Comparison of ENCODE assay signal across 9 mouse cellular contexts in genomic region chr19:57098241-57099093, GRCm38 (mm10).
DNase-seq lines count a peak whose midpoint lies in the region; ATAC-seq and TF ChIP-seq lines count a peak whose summit lies in the region.
"Had no signal": no experiment of that assay in that cellular context is flagged by ENCODE, and none has a peak within 500 bp of the region (broad histone marks: within the 10 kb centered on the region; RNA-seq: fewer than 3 reads in every experiment).

No protein-coding gene starts in this region.

- peak overlapping the region; percentile 100 for H3K27ac ChIP-seq in brown adipose tissue, adult 24 weeks (replicated peaks; ENCODE audit: low read depth, low read length)
- peak overlapping the region; percentile 51; the same call in 1 of the 2 replicates for H3K27ac ChIP-seq in hindbrain, postnatal 0 days
- H3K27ac ChIP-seq in liver, embryonic 13.5 days = peak overlapping the region; percentile 13; the same call in 1 of the 2 replicates

- H3K27me3 ChIP-seq in hindbrain, postnatal 0 days (ENCODE audit: insufficient read depth, low read length) = no peaks in the 10 kb centered on the region
- H3K27me3 ChIP-seq in liver, embryonic 13.5 days = no peaks in the 10 kb centered on the region
- H3K27me3 ChIP-seq: Patski had no signal

- H3K4me3 ChIP-seq in brown adipose tissue, adult 24 weeks (ENCODE audit: insufficient read depth, low read depth, low read length) = 0 out of 2 replicates have a peak overlapping the region, but pooled peaks have one; percentile 2
- no peak overlapping the region for H3K4me3 ChIP-seq in hindbrain, postnatal 0 days (ENCODE audit: low read length)
- H3K4me3 ChIP-seq in liver, embryonic 13.5 days (replicated peaks) = no peak overlapping the region

- WGBS in hindbrain, postnatal 0 days = 60% methylated on average over 14 of the region's 14 CpGs
- 60% methylated on average over 14 of the region's 14 CpGs for WGBS in liver, embryonic 13.5 days (ENCODE audit: insufficient replicate concordance)

- no peaks in the 10 kb centered on the region for H3K9me3 ChIP-seq in hindbrain, postnatal 0 days (ENCODE audit: low read length)
- H3K9me3 ChIP-seq in liver, embryonic 13.5 days (replicated peaks) = no peaks in the 10 kb centered on the region

- peak; percentile 63 for DNase-seq in layer of hippocampus, adult 11-12 months (ENCODE audit: low spot score)
- DNase-seq in layer of hippocampus, postnatal 10 days (ENCODE audit: low spot score in 2 of 2) = no peak
- peak; percentile 39 to 44 for DNase-seq in frontal cortex, postnatal 10 days (ENCODE audit: low spot score in 2 of 2)
- DNase-seq in hindbrain, postnatal 0 days (ENCODE audit: low spot score) = no peak
- DNase-seq in liver, embryonic 13.5 days = no peak
- peak; percentile 88 for DNase-seq in telencephalon, adult 2 months (ENCODE audit: low read depth, low spot score)

- TF ChIP-seq CTCF in hindbrain, postnatal 0 days (IDR thresholded peaks at IDR 0.05; ENCODE audit: low read depth) = 0 out of 2 replicates have a peak, but pooled peaks have one; percentile 12

- no peak overlapping the region for H3K9ac ChIP-seq in hindbrain, postnatal 0 days (replicated peaks; ENCODE audit: low read length)
- H3K9ac ChIP-seq in liver, embryonic 13.5 days = no peak overlapping the region

- no peaks in the 10 kb centered on the region for H3K36me3 ChIP-seq in hindbrain, postnatal 0 days (ENCODE audit: insufficient read depth, low read length)
- no peaks in the 10 kb centered on the region for H3K36me3 ChIP-seq in liver, embryonic 13.5 days

- H3K4me2 ChIP-seq in hindbrain, postnatal 0 days (ENCODE audit: low read depth, low read length) = no peak overlapping the region
- H3K4me2 ChIP-seq in liver, embryonic 13.5 days = no peak overlapping the region

- ATAC-seq in hindbrain, postnatal 0 days = no peak
- no peak for ATAC-seq in liver, embryonic 13.5 days (ENCODE audit: low read depth)
- ATAC-seq in erythroid progenitor cell, adult 5-6 weeks (replicated peaks; ENCODE audit: low FRiP score, poor library complexity, severe bottlenecking) = no peak
- ATAC-seq: Patski had no signal

- peaks cover 37% of the 10 kb centered on the region for H3K4me1 ChIP-seq in brown adipose tissue, adult 24 weeks (ENCODE audit: control insufficient read depth, insufficient read depth, insufficient read length, low read length)
- H3K4me1 ChIP-seq in hindbrain, postnatal 0 days (ENCODE audit: insufficient read depth, low read length) = no peaks in the 10 kb centered on the region
- H3K4me1 ChIP-seq in liver, embryonic 13.5 days (replicated peaks) = peaks cover 4% of the 10 kb centered on the region

Comparison
In these comparisons a context has a peak if more than half of its experiments do, and no peak if none do; other contexts are left out.
1. DNase-seq: peak in layer of hippocampus, adult 11-12 months (single experiment), frontal cortex, postnatal 10 days (2 of 2) and telencephalon, adult 2 months (single experiment); none in layer of hippocampus, postnatal 10 days (0 of 2), hindbrain, postnatal 0 days (single experiment) and liver, embryonic 13.5 days (single experiment).
2. H3K27ac ChIP-seq: peak in every context shown above with its lines; median percentile 100 in brown adipose tissue, adult 24 weeks; 51 in hindbrain, postnatal 0 days; 13 in liver, embryonic 13.5 days.